Mouse (Mus musculus) stomach, postnatal 0 days (tissue): ENCODE measurements around the gene Mymx.

ENCODE experiments used
- CTCF ChIP-seq: IDR thresholded peaks from 2 replicates; pipeline ENCODE4 v1.5.1; 2016; ENCODE audit warnings: antibody characterized with exemption, low read depth, mild to moderate bottlenecking, moderate library complexity
- EP300 ChIP-seq: optimal IDR thresholded peaks from 2 replicates; pipeline ENCODE3; 2016; ENCODE audit warnings: antibody characterized with exemption

- TF ChIP-seq CTCF (no peak), EP300 (no peak)
Measured at GRCm38 (mm10) chr17:45585725-45586448, 16.0 kb downstream of the Mymx start.
